Mouse (Mus musculus) spleen, adult 2 months (tissue): ENCODE data around the gene Acbd5.

Source experiments
- CTCF ChIP-seq: fragments of 200-500 bp; IDR thresholded peaks from 2 replicates; pipeline ENCODE4 v1.5.1; 2011; ENCODE audit warnings: mild to moderate bottlenecking, inconsistent platforms; ENCODE audit not compliant: insufficient read depth, insufficient read length, insufficient replicate concordance; ENCODE audit errors: extremely low read depth
- POLR2A ChIP-seq: fragments of 200-500 bp; IDR thresholded peaks from 2 replicates; pipeline ENCODE4 v1.6.1; 2011; ENCODE audit warnings: low read depth, low read length, inconsistent platforms

DNA sequence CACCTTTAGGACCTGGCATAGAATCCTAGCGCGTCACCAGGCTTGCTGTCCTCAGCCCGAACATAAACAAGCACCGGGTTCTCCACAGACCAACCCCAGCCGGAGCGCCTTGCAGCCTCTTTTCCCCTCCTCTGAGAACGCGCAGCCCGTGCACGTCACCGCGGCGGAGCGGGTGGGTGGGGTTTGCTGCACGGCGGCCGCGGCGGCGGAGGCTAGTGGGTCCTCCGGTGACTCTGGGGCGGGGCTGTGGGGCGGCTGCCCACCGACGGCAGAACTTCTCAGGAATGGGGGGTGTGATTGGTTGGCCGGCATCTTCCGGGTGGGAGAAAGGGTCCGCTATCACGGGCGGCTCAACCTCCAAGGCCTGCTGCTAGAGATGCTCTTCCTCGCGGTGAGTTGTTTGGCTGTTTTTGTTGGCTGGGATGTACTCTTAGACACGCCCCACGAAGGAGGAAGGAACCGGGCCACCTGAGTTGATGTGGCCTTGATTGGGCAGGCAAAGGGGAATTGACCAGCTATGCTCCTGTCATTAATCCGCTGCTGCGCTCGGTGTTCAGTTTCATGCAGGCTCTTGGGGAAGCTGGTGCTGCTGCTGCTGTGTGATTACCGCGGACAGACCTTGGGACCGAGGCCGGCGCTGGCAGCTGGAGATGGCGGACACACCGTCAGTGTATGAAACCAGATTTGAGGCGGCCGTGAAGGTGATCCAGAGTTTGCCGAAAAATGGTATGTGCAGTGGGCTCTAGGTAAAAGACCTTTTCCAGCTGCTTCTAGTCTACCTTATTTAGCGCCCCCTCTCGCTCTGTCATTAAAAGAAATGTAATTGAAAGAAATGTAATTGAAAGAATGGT, 1.2 kb downstream of the Acbd5 start:
- no peak for TF ChIP-seq CTCF
- peak; percentile 94 for TF ChIP-seq POLR2A
